In the genomic region with DNA sequence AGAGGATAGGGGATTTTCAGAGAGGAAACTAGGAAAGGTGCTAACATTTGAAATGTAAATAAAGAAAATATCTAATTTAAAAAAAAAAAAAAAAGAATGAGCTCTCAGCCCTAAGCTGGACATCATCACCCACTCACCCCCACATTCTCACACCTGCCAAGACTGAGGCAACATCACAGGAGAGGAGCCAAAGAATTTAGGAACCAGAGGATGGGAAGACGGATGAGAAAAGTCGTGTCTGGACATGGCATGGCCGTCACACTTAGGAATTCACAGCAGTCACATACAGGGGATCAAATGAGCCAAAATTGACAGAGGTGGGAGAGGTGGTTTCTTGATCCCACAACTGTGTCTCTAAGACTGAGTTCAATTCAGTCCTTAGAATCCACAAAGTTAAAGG, we compare ENCODE assay signal across 29 mouse cellular contexts.
"Had no signal": no experiment of that assay in that cellular context is flagged by ENCODE, and none has a peak within 500 bp of the region (broad histone marks: within the 10 kb centered on the region; RNA-seq: fewer than 3 reads in every experiment).

No protein-coding gene starts in this region.

- ATAC-seq: forebrain, embryonic 13.5 days; forebrain, embryonic 14.5 days; forebrain, embryonic 15.5 days; forebrain, embryonic 16.5 days; forebrain, postnatal 0 days had no signal

- H3K9ac ChIP-seq: embryonic facial prominence, embryonic 12.5 days; embryonic facial prominence, embryonic 13.5 days; embryonic facial prominence, embryonic 15.5 days; forebrain, embryonic 12.5 days; forebrain, embryonic 13.5 days; forebrain, embryonic 15.5 days; forebrain, postnatal 0 days had no signal

- H3K4me2 ChIP-seq: embryonic facial prominence, embryonic 12.5 days; embryonic facial prominence, embryonic 13.5 days; embryonic facial prominence, embryonic 15.5 days; forebrain, embryonic 12.5 days; forebrain, embryonic 13.5 days; forebrain, embryonic 15.5 days had no signal

- H3K36me3 ChIP-seq: embryonic facial prominence, embryonic 10.5 days; embryonic facial prominence, embryonic 12.5 days; embryonic facial prominence, embryonic 13.5 days; embryonic facial prominence, embryonic 15.5 days; forebrain, embryonic 10.5 days; forebrain, embryonic 12.5 days; forebrain, embryonic 15.5 days; heart, embryonic 10.5 days had no signal

- H3K4me3 ChIP-seq: embryonic facial prominence, embryonic 10.5 days; embryonic facial prominence, embryonic 12.5 days; embryonic facial prominence, embryonic 13.5 days; embryonic facial prominence, embryonic 15.5 days; erythroblast, embryonic 14.5 days; forebrain, embryonic 10.5 days; forebrain, embryonic 12.5 days; forebrain, embryonic 13.5 days; forebrain, embryonic 15.5 days; gastrocnemius, adult 2 months; heart, adult 2 months; heart, embryonic 10.5 days had no signal

- DNase-seq: cerebellum, adult 2 months; cerebellum, adult 8-10 months; cerebellum, adult 9-10 months; cerebellum, adult 9-11 months; cerebellum, postnatal 10 days; cerebellum, postnatal 14 days; cerebellum, postnatal 25 days; cerebellum, postnatal 36 days; embryo, embryonic 11 days; forebrain, postnatal 0 days; gastrocnemius, adult 2 months; gastrocnemius, postnatal 10 days; gastrocnemius, postnatal 14 days; gastrocnemius, postnatal 25 days; gastrocnemius, postnatal 36 days; heart, adult 18-20 months; heart, adult 2 months had no signal

- H3K27me3 ChIP-seq: embryonic facial prominence, embryonic 12.5 days; embryonic facial prominence, embryonic 13.5 days; embryonic facial prominence, embryonic 15.5 days; forebrain, embryonic 12.5 days; forebrain, embryonic 13.5 days; forebrain, embryonic 15.5 days had no signal

- H3K9me3 ChIP-seq: embryonic facial prominence, embryonic 10.5 days; embryonic facial prominence, embryonic 12.5 days; embryonic facial prominence, embryonic 13.5 days; embryonic facial prominence, embryonic 15.5 days; forebrain, embryonic 10.5 days; forebrain, embryonic 12.5 days; forebrain, embryonic 13.5 days; forebrain, embryonic 15.5 days; heart, embryonic 10.5 days had no signal

- H3K27ac ChIP-seq: embryonic facial prominence, embryonic 10.5 days; embryonic facial prominence, embryonic 12.5 days; embryonic facial prominence, embryonic 13.5 days; embryonic facial prominence, embryonic 15.5 days; forebrain, embryonic 10.5 days; forebrain, embryonic 12.5 days; forebrain, embryonic 13.5 days; forebrain, embryonic 15.5 days; gastrocnemius, adult 2 months; heart, adult 2 months; heart, embryonic 10.5 days had no signal

- H3K4me1 ChIP-seq: embryonic facial prominence, embryonic 10.5 days; embryonic facial prominence, embryonic 12.5 days; embryonic facial prominence, embryonic 13.5 days; embryonic facial prominence, embryonic 15.5 days; forebrain, embryonic 10.5 days; forebrain, embryonic 12.5 days; forebrain, embryonic 13.5 days; forebrain, embryonic 15.5 days; heart, embryonic 10.5 days had no signal
